Mouse (Mus musculus): ENCODE measurements around the gene Gm10639. TPM values are rescaled to one million over a fixed set of nuclear protein-coding genes. Genes with fewer than 3 reads are reported as not detected.

The Gm10639 gene
- polyA plus RNA-seq, 1 experiment from 2014 or later, result 4.9 TPM

Other genes with a start within 250 kb of the Gm10639 start
- 0.39 and 0.51 TPM in 2 replicates for gene Gcm1, start 238.0 kb upstream of the Gm10639 start, polyA plus RNA-seq (2014; fragmentation: Nextera tagmentation; extraction: Ambion mirVana)
- 34.6 and 43.9 TPM in 2 replicates for gene Fbxo9, start 180.9 kb upstream of the Gm10639 start, polyA plus RNA-seq (2014; fragmentation: Nextera tagmentation; extraction: Ambion mirVana)
- 19.6 and 29.3 TPM in 2 replicates for gene Ick, start 180.7 kb upstream of the Gm10639 start, polyA plus RNA-seq (2014; fragmentation: Nextera tagmentation; extraction: Ambion mirVana)
- gene Gsta4, start 107.1 kb upstream of the Gm10639 start, polyA plus RNA-seq (2014; fragmentation: Nextera tagmentation; extraction: Ambion mirVana), result 102 and 108 TPM in 2 replicates
- gene Gsta1, start 59.3 kb upstream of the Gm10639 start, polyA plus RNA-seq (2014; fragmentation: Nextera tagmentation; extraction: Ambion mirVana), result not detected in 2 replicates
- not detected in 2 replicates for gene Gm3776, start 32.8 kb upstream of the Gm10639 start, polyA plus RNA-seq (2014; fragmentation: Nextera tagmentation; extraction: Ambion mirVana)
- gene Omt2a, start 24.9 kb downstream of the Gm10639 start, polyA plus RNA-seq (2014; fragmentation: Nextera tagmentation; extraction: Ambion mirVana), result not detected in 2 replicates
- not detected in 2 replicates for gene Omt2b, start 37.7 kb downstream of the Gm10639 start, polyA plus RNA-seq (2014; fragmentation: Nextera tagmentation; extraction: Ambion mirVana)
- 2.6 and 3.6 TPM in 2 replicates for gene Gsta2, start 65.9 kb downstream of the Gm10639 start, polyA plus RNA-seq (2014; fragmentation: Nextera tagmentation; extraction: Ambion mirVana)
- not detected in 2 replicates for gene Dppa5a, start 78.3 kb downstream of the Gm10639 start, polyA plus RNA-seq (2014; fragmentation: Nextera tagmentation; extraction: Ambion mirVana)
- gene Ooep, start 88.8 kb downstream of the Gm10639 start, polyA plus RNA-seq (2014; fragmentation: Nextera tagmentation; extraction: Ambion mirVana), result 2.1 and 2.2 TPM in 2 replicates
- gene Ddx43, start 105.9 kb downstream of the Gm10639 start, polyA plus RNA-seq (2014; fragmentation: Nextera tagmentation; extraction: Ambion mirVana), result 0.34 and 0.41 TPM in 2 replicates
- gene Cgas, start 153.3 kb downstream of the Gm10639 start, polyA plus RNA-seq (2014; fragmentation: Nextera tagmentation; extraction: Ambion mirVana), result 1.9 and 2.2 TPM in 2 replicates
- 21.5 and 29.3 TPM in 2 replicates for gene Mto1, start 158.3 kb downstream of the Gm10639 start, polyA plus RNA-seq (2014; fragmentation: Nextera tagmentation; extraction: Ambion mirVana)
- gene Gm17324, start 158.9 kb downstream of the Gm10639 start, polyA plus RNA-seq (2014; fragmentation: Nextera tagmentation; extraction: Ambion mirVana), result 0.46 and 0.58 TPM in 2 replicates
- gene Eef1a1, start 199.2 kb downstream of the Gm10639 start, polyA plus RNA-seq (2014; fragmentation: Nextera tagmentation; extraction: Ambion mirVana), result 5,322 and 6,193 TPM in 2 replicates

Data from kidney, embryonic 14.5 days (tissue).